Mouse (Mus musculus) testis, adult 2 months (tissue): ENCODE results near the gene Slc25a38. TPM values are rescaled to one million over a fixed set of nuclear protein-coding genes. Genes with fewer than 3 reads are reported as not detected.
A peak's percentile ranks its signal among the peaks of the same experiment; 100 is the strongest.

Source experiments
- H3K27ac ChIP-seq: fragments of 200-500 bp; 2 replicates; pipeline ENCODE4 v1.5.1; 2012; ENCODE audit warnings: low read depth, low read length; ENCODE audit not compliant: control insufficient read depth, insufficient read depth
- H3K27me3 ChIP-seq: fragments of 200-500 bp; 2 replicates; pipeline ENCODE4 v1.6.1; 2012; ENCODE audit warnings: mild to moderate bottlenecking, low read length, moderate library complexity; ENCODE audit not compliant: control insufficient read depth, insufficient read depth
- H3K36me3 ChIP-seq: fragments of 200-500 bp; 2 replicates; pipeline ENCODE4 v1.6.1; 2012; ENCODE audit warnings: mild to moderate bottlenecking, low read length; ENCODE audit not compliant: control insufficient read depth, insufficient read depth
- H3K4me1 ChIP-seq: fragments of 200-500 bp; 2 replicates; pipeline ENCODE4 v1.6.1; 2012; ENCODE audit warnings: low read length; ENCODE audit not compliant: control insufficient read depth, insufficient read depth
- H3K4me3 ChIP-seq: fragments of 200-500 bp; 2 replicates; pipeline ENCODE4 v1.5.1; 2012; ENCODE audit warnings: low read depth, mild to moderate bottlenecking, low read length, moderate library complexity, mixed read lengths; ENCODE audit not compliant: control insufficient read depth
- CTCF ChIP-seq: fragments of 200-500 bp; IDR thresholded peaks from 2 replicates; pipeline ENCODE4 v1.5.1; 2012; ENCODE audit warnings: low read depth, mild to moderate bottlenecking, inconsistent platforms, low read length, moderate library complexity; ENCODE audit not compliant: control insufficient read depth, insufficient read depth, insufficient replicate concordance
- POLR2A ChIP-seq: fragments of 200-500 bp; IDR thresholded peaks from 2 replicates; pipeline ENCODE4 v1.6.1; 2012; ENCODE audit warnings: low read depth, mild to moderate bottlenecking, inconsistent platforms, low read length, moderate library complexity; ENCODE audit not compliant: control insufficient read depth
- polyA plus RNA-seq: library from polyadenylated mRNA; depleted of rRNA; stranded (reverse); fragments of >200 nt; gene quantifications from 2 replicates; pipeline ENCODE4 v1.2.3, GENCODE M21; 2012

Gene Slc25a38
- polyA plus RNA-seq, 1 experiment, result 28.2 TPM

GRCm38 (mm10) chr9:120074516-120074915 is 35.7 kb upstream of the Slc25a38 start:
- peaks cover 7% of the 10 kb centered on the region for H3K4me1 ChIP-seq
- no peak overlapping the region for H3K4me3 ChIP-seq
- H3K27ac ChIP-seq, result no peak overlapping the region
- no peaks in the 10 kb centered on the region for H3K27me3 ChIP-seq
- no peaks in the 10 kb centered on the region for H3K36me3 ChIP-seq
- no peak for TF ChIP-seq POLR2A
- no peak for TF ChIP-seq CTCF

GRCm38 (mm10) chr9:120078241-120078640 is 31.9 kb upstream of the Slc25a38 start:
- Histone ChIP-seq H3K4me1 (no peaks in the 10 kb centered on the region; the same call in 1 of the 2 replicates), H3K36me3 (no peaks in the 10 kb centered on the region)
- TF ChIP-seq POLR2A (no peak), CTCF (no peak)

GRCm38 (mm10) chr9:120079901-120080300 is 30.3 kb upstream of the Slc25a38 start:
- TF ChIP-seq POLR2A (no peak), CTCF (no peak)
- no peaks in the 10 kb centered on the region for H3K36me3 ChIP-seq
- H3K27ac ChIP-seq, result no peak overlapping the region
- no peak overlapping the region for H3K4me3 ChIP-seq
- no peaks in the 10 kb centered on the region for H3K27me3 ChIP-seq
- no peaks in the 10 kb centered on the region for H3K4me1 ChIP-seq

More at GRCm38 (mm10) chr9:120078241-120078640, 31.9 kb upstream of the Slc25a38 start:
- no peaks in the 10 kb centered on the region for H3K27me3 ChIP-seq
- H3K27ac ChIP-seq, result no peak overlapping the region
- H3K4me3 ChIP-seq, result no peak overlapping the region

GRCm38 (mm10) chr9:120080546-120081108 is 29.5 kb upstream of the Slc25a38 start:
- no peaks in the 10 kb centered on the region for H3K36me3 ChIP-seq
- no peaks in the 10 kb centered on the region for H3K27me3 ChIP-seq
- H3K27ac ChIP-seq, result no peak overlapping the region
- H3K4me1 ChIP-seq, result no peaks in the 10 kb centered on the region
- no peak overlapping the region for H3K4me3 ChIP-seq
- peak; percentile 60; the same call in 1 of the 2 replicates for TF ChIP-seq CTCF
- TF ChIP-seq POLR2A, result no peak

- Histone ChIP-seq H3K4me1 (no peaks in the 10 kb centered on the region), H3K27ac (no peak overlapping the region), H3K36me3 (no peaks in the 10 kb centered on the region), H3K4me3 (no peak overlapping the region), H3K27me3 (no peaks in the 10 kb centered on the region)
- TF ChIP-seq CTCF, result peak; percentile 63; the same call in 1 of the 2 replicates
- no peak for TF ChIP-seq POLR2A
Measured at GRCm38 (mm10) chr9:120081247-120081646, 28.9 kb upstream of the Slc25a38 start.

GRCm38 (mm10) chr9:120081967-120082366 is 28.2 kb upstream of the Slc25a38 start:
- no peaks in the 10 kb centered on the region for H3K27me3 ChIP-seq
- H3K36me3 ChIP-seq, result no peaks in the 10 kb centered on the region
- TF ChIP-seq POLR2A (no peak), CTCF (no peak)
- no peaks in the 10 kb centered on the region for H3K4me1 ChIP-seq
- H3K4me3 ChIP-seq, result no peak overlapping the region
- H3K27ac ChIP-seq, result no peak overlapping the region

GRCm38 (mm10) chr9:120082691-120083090 is 27.5 kb upstream of the Slc25a38 start:
- Histone ChIP-seq H3K27ac (no peak overlapping the region), H3K36me3 (no peaks in the 10 kb centered on the region), H3K4me1 (no peaks in the 10 kb centered on the region), H3K4me3 (no peak overlapping the region), H3K27me3 (no peaks in the 10 kb centered on the region)
- no peak for TF ChIP-seq POLR2A
- no peak for TF ChIP-seq CTCF

- TF ChIP-seq CTCF (no peak), POLR2A (no peak)
- Histone ChIP-seq H3K4me3 (no peak overlapping the region), H3K27ac (no peak overlapping the region), H3K27me3 (no peaks in the 10 kb centered on the region), H3K4me1 (no peaks in the 10 kb centered on the region), H3K36me3 (no peaks in the 10 kb centered on the region)
Measured at GRCm38 (mm10) chr9:120083158-120083894, 26.8 kb upstream of the Slc25a38 start.
